Mouse (Mus musculus) cerebellum, adult 2 months (tissue): ENCODE data around the gene Sorcs2. TPM values are rescaled to one million over a fixed set of nuclear protein-coding genes. Genes with fewer than 3 reads are reported as not detected.

Source experiments
- DNase-seq, 2 experiments: peaks; one replicate each; pipeline ENCODE4 v3.0.0; 2021
- H3K27ac ChIP-seq: fragments of 200-500 bp; 2 replicates; pipeline ENCODE4 v1.5.1; 2012; ENCODE audit warnings: low read length, control low read depth, inconsistent platforms; ENCODE audit not compliant: insufficient read depth
- H3K27me3 ChIP-seq: fragments of 200-500 bp; 2 replicates; pipeline ENCODE4 v1.6.1; 2012; ENCODE audit warnings: inconsistent platforms, mild to moderate bottlenecking, low read length, moderate library complexity; ENCODE audit not compliant: control insufficient read depth, insufficient read depth
- H3K4me1 ChIP-seq: fragments of 200-500 bp; 2 replicates; pipeline ENCODE4 v1.6.1; 2011; ENCODE audit warnings: low read length; ENCODE audit not compliant: control insufficient read depth, insufficient read depth
- H3K4me3 ChIP-seq: fragments of 200-500 bp; replicated peaks from 2 replicates; pipeline ENCODE3; 2011; ENCODE audit warnings: mild to moderate bottlenecking, low read depth, low read length, control low read depth; ENCODE audit not compliant: insufficient read depth
- CTCF ChIP-seq: fragments of 200-500 bp; IDR thresholded peaks from 2 replicates; pipeline ENCODE4 v1.5.1; 2011; ENCODE audit warnings: low read depth, mild to moderate bottlenecking, control low read depth, low read length, moderate library complexity, borderline replicate concordance; ENCODE audit not compliant: insufficient read depth
- POLR2A ChIP-seq: fragments of 200-500 bp; IDR thresholded peaks from 2 replicates; pipeline ENCODE4 v1.6.1; 2011; ENCODE audit warnings: low read length, control low read depth, borderline replicate concordance; ENCODE audit not compliant: insufficient read depth
- WGBS: fragments of 180-500 bp; shearing (Covaris S2); methylation state at CpG from one replicate; pipeline ENCODE4 v1.1.7; 2018; 5-methylcytosine and 5-hydroxymethylcytosine counted together
- polyA plus RNA-seq: library from polyadenylated mRNA; depleted of rRNA; stranded (reverse); fragments of >200 nt; gene quantifications from 2 replicates; pipeline ENCODE4 v1.2.3, GENCODE M21; 2012

Sorcs2 gene
- polyA plus RNA-seq, 1 experiment: 8.7 TPM

- no peak overlapping the region for H3K27ac ChIP-seq
- WGBS: 59% methylated on average over 5 of the region's 5 CpGs
- TF ChIP-seq POLR2A (no peak), CTCF (no peak)
These were observed 38.2 kb downstream of the Sorcs2 start for GRCm38 (mm10) chr5:36359535-36360243.

GRCm38 (mm10) chr5:36358161-36358560 is 39.8 kb downstream of the Sorcs2 start:
- H3K4me1 ChIP-seq: no peaks in the 10 kb centered on the region; the same call in 1 of the 2 replicates
- no peak for DNase-seq
- no peak overlapping the region for H3K27ac ChIP-seq
- no peak overlapping the region for H3K4me3 ChIP-seq
- no peak for TF ChIP-seq CTCF
- TF ChIP-seq POLR2A: no peak
- 95% methylated on average over 4 of the region's 4 CpGs for WGBS
- H3K27me3 ChIP-seq: no peaks in the 10 kb centered on the region

More at GRCm38 (mm10) chr5:36359535-36360243, 38.2 kb downstream of the Sorcs2 start:
- Histone ChIP-seq H3K27me3 (no peaks in the 10 kb centered on the region), H3K4me1 (no peaks in the 10 kb centered on the region; the same call in 1 of the 2 replicates), H3K4me3 (no peak overlapping the region)
- peak; percentile 12 to 21 for DNase-seq

- H3K27ac ChIP-seq: no peak overlapping the region
- H3K27me3 ChIP-seq: no peaks in the 10 kb centered on the region
- DNase-seq: no peak
- WGBS: 79% methylated on average over 4 of the region's 4 CpGs
- H3K4me1 ChIP-seq: no peaks in the 10 kb centered on the region
- TF ChIP-seq POLR2A: no peak
- no peak for TF ChIP-seq CTCF
- H3K4me3 ChIP-seq: no peak overlapping the region
These were observed 41.3 kb downstream of the Sorcs2 start for GRCm38 (mm10) chr5:36356659-36357058.

GRCm38 (mm10) chr5:36355683-36356082 is 42.3 kb downstream of the Sorcs2 start:
- 91% methylated on average over 3 of the region's 3 CpGs for WGBS
- H3K4me3 ChIP-seq: no peak overlapping the region
- no peaks in the 10 kb centered on the region for H3K4me1 ChIP-seq
- H3K27ac ChIP-seq: no peak overlapping the region
- DNase-seq: no peak
- H3K27me3 ChIP-seq: no peaks in the 10 kb centered on the region
- TF ChIP-seq POLR2A: no peak
- no peak for TF ChIP-seq CTCF

- H3K27me3 ChIP-seq: no peaks in the 10 kb centered on the region
- H3K4me1 ChIP-seq: no peaks in the 10 kb centered on the region
- DNase-seq: no peak
- TF ChIP-seq CTCF (no peak), POLR2A (no peak)
- no peak overlapping the region for H3K4me3 ChIP-seq
- no peak overlapping the region for H3K27ac ChIP-seq
- 78% methylated on average over 6 of the region's 6 CpGs for WGBS
These were observed 44.3 kb downstream of the Sorcs2 start for GRCm38 (mm10) chr5:36353679-36354078.

GRCm38 (mm10) chr5:36353194-36353593 is 44.7 kb downstream of the Sorcs2 start:
- TF ChIP-seq CTCF: no peak
- no peak for TF ChIP-seq POLR2A

GRCm38 (mm10) chr5:36346698-36347097 is 51.2 kb downstream of the Sorcs2 start:
- TF ChIP-seq CTCF (no peak), POLR2A (no peak)
- DNase-seq: no peak
- Histone ChIP-seq H3K4me1 (no peaks in the 10 kb centered on the region), H3K27ac (no peak overlapping the region), H3K27me3 (no peaks in the 10 kb centered on the region; the same call in 1 of the 2 replicates), H3K4me3 (no peak overlapping the region)
- WGBS: 16% methylated on average over 4 of the region's 4 CpGs

More at GRCm38 (mm10) chr5:36353194-36353593, 44.7 kb downstream of the Sorcs2 start:
- DNase-seq: no peak
- no peak overlapping the region for H3K27ac ChIP-seq
- 95% methylated on average over 2 of the region's 2 CpGs for WGBS
- no peaks in the 10 kb centered on the region for H3K4me1 ChIP-seq
- no peaks in the 10 kb centered on the region for H3K27me3 ChIP-seq
- H3K4me3 ChIP-seq: no peak overlapping the region

- no peaks in the 10 kb centered on the region; the same call in 1 of the 2 replicates for H3K27me3 ChIP-seq
- no peak overlapping the region for H3K27ac ChIP-seq
- no peaks in the 10 kb centered on the region for H3K4me1 ChIP-seq
- no peak for DNase-seq
- no peak overlapping the region for H3K4me3 ChIP-seq
- WGBS: 74% methylated on average over 3 of the region's 3 CpGs
- no peak for TF ChIP-seq CTCF
- TF ChIP-seq POLR2A: no peak
These were observed 58.7 kb downstream of the Sorcs2 start for GRCm38 (mm10) chr5:36339283-36339682.
